Mouse (Mus musculus): ENCODE data around the gene Btbd3. TPM values are rescaled to one million over a fixed set of nuclear protein-coding genes. Genes with fewer than 3 reads are reported as not detected.

The Btbd3 gene
- total RNA-seq, 2 experiments from 2014 or later = 209 to 210 TPM

DNA sequence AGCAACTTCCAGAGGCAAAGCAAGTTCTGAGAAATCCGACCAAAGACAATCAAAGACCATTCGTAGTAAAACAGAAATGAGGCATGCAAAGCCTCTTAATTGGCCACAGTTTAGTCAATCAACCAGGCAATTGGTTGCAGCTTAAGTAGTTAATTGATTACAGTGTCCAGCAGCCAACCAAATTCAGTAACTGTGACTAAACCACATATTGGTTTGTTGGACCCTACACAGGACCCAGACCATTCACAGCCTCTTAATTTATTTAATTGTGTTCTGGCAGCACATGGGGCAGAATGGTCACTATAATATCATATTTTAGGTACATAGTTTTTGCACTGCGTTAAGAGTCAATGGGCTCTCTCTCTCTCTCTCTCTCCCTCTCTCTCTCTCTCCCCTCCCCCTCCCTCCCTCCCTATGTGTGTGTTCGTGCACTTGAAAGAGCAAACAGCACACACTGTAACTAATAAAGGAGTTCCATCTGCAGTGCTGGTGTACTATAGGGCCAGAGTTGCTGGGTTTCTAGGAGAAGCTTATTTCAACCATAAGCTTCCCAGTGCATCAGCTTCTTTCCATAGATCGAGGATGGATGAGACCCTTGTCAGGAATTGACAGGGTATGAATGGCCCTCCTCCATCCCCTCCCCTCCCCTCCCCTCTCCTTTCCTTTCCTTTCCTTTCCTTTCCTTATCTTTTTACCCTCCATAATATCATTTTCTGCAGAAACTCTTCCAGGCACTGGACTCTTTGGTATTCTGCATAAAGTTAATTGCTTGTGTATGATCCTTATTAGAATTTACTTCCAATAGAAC is 275.0 kb downstream of the Btbd3 start:
- DNase-seq (ENCODE audit: low spot score in 2 of 2) = no peak
- TF ChIP-seq CTCF (conservative IDR thresholded peaks at IDR 0.05) = no peak
- Histone ChIP-seq H3K27ac (no peak overlapping the region), H3K4me3 (no peak overlapping the region)

- TF ChIP-seq CTCF (conservative IDR thresholded peaks at IDR 0.05) = no peak
- no peak overlapping the region for H3K27ac ChIP-seq
- no peak overlapping the region for H3K4me3 ChIP-seq
- DNase-seq (ENCODE audit: low spot score in 2 of 2) = no peak
Observed at GRCm38 (mm10) chr2:138531992-138532391, 275.6 kb downstream of the Btbd3 start.

DNA sequence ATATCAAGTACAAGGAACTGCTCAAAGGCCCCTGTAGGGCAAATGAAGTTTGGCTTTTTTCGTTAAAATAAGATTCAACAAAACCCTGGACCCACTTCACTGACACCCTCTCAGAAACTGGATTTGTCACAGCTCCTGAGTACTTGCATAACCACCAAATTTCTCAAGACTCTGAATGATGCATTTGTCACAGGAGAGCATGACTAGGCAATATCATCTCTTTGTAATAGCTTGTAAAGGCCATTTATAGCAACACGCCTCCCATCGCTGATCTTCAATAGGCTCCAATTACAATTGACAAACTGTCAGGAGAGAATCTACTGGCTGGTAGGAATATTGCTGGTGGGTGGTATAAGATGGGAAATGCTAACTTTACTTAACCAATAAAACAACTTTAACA is 283.3 kb downstream of the Btbd3 start:
- no peak for DNase-seq (ENCODE audit: low spot score in 2 of 2)
- Histone ChIP-seq H3K27ac (no peak overlapping the region), H3K4me3 (no peak overlapping the region)
- no peak for TF ChIP-seq CTCF (conservative IDR thresholded peaks at IDR 0.05)

DNA sequence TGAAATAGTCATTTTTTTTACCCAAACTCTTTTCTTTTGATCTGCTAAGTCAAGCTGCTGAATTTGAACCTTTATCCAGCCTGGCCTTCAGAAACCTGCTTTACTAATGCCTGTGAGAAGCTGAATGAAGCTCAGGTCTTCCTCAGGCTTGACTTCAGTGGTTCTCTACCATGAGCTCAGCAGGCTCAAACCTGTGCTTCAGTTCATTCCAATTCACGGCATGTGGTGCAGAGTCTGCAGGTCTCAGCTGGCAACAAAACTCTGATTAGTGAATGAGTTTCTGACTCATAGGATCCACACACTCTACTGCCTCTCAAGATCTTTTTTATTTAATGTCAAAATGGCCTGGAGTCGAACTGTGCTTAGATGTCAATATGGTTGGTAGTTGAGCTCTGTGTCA is 292.6 kb downstream of the Btbd3 start:
- H3K27ac ChIP-seq = no peak overlapping the region
- no peak for TF ChIP-seq CTCF (conservative IDR thresholded peaks at IDR 0.05)
- no peak for DNase-seq (ENCODE audit: low spot score in 2 of 2)
- no peak overlapping the region for H3K4me3 ChIP-seq

DNA sequence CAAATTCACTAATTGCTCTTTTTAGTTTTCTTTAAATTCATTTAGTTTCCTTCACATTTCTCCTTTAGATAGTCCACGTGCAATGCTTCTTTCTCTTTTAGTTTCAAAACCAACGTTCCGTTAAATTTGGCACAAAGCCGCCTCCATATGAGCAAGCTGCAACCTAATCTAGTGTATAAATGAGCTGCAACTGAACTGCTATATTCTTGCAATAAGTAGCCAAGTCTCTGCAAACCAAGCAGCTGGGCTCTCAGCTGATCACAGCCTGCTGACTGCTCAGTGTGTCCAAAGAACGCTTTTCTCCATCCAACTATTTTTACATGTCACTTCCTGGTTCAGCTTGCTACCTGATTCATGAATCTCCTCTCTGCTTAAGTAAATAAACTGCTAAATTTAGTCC is 295.2 kb downstream of the Btbd3 start:
- peak; percentile 38 to 62 for DNase-seq (ENCODE audit: low spot score in 2 of 2)
- H3K4me3 ChIP-seq = no peak overlapping the region
- TF ChIP-seq CTCF (conservative IDR thresholded peaks at IDR 0.05) = no peak
- peak overlapping the region; percentile 57 for H3K27ac ChIP-seq

GRCm38 (mm10) chr2:138555106-138555862 is 298.9 kb downstream of the Btbd3 start:
- peak in 1 of 2 experiments; percentile 19 for DNase-seq (ENCODE audit: low spot score in 2 of 2)
- H3K4me3 ChIP-seq = no peak overlapping the region
- no peak for TF ChIP-seq CTCF (conservative IDR thresholded peaks at IDR 0.05)
- H3K27ac ChIP-seq = no peak overlapping the region

DNA sequence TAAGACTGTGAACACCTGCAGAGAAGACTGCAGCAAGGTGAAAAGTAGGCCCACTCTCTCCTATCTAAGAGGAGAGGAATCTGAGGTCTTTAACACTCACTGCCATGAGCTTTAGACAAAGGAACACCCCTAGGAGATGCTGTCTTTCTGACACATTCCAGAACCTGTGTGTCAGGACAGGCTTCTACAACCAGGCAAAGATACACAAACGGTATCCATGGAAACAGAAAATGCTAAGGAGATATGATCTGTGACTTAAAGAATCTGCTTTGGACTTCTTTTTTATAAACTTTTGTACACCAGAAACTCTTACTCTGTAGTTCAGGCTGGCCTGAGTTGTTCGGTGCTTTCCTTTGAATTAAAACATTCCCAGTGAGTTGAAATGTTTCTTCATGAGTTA is 329.6 kb downstream of the Btbd3 start:
- no peak for TF ChIP-seq CTCF (conservative IDR thresholded peaks at IDR 0.05)
- no peak overlapping the region for H3K4me3 ChIP-seq
- DNase-seq (ENCODE audit: low spot score in 2 of 2) = no peak
- no peak overlapping the region for H3K27ac ChIP-seq

GRCm38 (mm10) chr2:138587335-138587734 is 331.0 kb downstream of the Btbd3 start:
- TF ChIP-seq CTCF (conservative IDR thresholded peaks at IDR 0.05) = no peak
- DNase-seq (ENCODE audit: low spot score in 2 of 2) = no peak

GRCm38 (mm10) chr2:138587795-138588545 is 331.6 kb downstream of the Btbd3 start:
- no peak overlapping the region for H3K4me3 ChIP-seq
- H3K27ac ChIP-seq = peak overlapping the region; percentile 72
- DNase-seq (ENCODE audit: low spot score in 2 of 2) = peak; percentile 59 to 62
- TF ChIP-seq CTCF (conservative IDR thresholded peaks at IDR 0.05) = no peak

More at GRCm38 (mm10) chr2:138587335-138587734, 331.0 kb downstream of the Btbd3 start:
- H3K4me3 ChIP-seq = no peak overlapping the region
- peak overlapping the region; percentile 72 for H3K27ac ChIP-seq

- no peak for TF ChIP-seq CTCF (conservative IDR thresholded peaks at IDR 0.05)
- Histone ChIP-seq H3K27ac (no peak overlapping the region), H3K4me3 (no peak overlapping the region)
- DNase-seq (ENCODE audit: low spot score in 2 of 2) = no peak
Observed at GRCm38 (mm10) chr2:138589105-138589504, 332.7 kb downstream of the Btbd3 start.

DNA sequence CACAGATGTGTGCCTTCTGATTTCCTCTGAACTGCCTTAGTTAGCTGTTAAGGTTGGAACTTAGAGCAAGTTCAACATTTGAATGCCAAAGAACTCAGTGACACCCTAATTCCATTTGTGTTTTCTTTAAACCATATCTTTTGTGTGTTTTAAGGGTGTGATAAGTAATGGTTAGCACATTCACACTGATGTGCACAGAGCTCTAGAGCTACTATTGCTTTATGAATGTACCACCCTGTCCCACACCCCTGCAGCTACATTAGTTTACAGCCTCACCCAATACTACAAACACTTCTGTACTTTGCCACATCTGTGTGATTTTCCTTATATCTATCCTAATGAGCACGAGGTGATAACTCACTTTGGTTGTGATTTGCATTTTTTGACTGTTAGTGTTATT is 333.9 kb downstream of the Btbd3 start:
- H3K27ac ChIP-seq = no peak overlapping the region
- no peak overlapping the region for H3K4me3 ChIP-seq
- no peak for DNase-seq (ENCODE audit: low spot score in 2 of 2)
- no peak for TF ChIP-seq CTCF (conservative IDR thresholded peaks at IDR 0.05)

- no peak for DNase-seq (ENCODE audit: low spot score in 2 of 2)
- TF ChIP-seq CTCF (conservative IDR thresholded peaks at IDR 0.05) = no peak
- Histone ChIP-seq H3K4me3 (no peak overlapping the region), H3K27ac (no peak overlapping the region)
Observed at GRCm38 (mm10) chr2:138612361-138612760, 356.0 kb downstream of the Btbd3 start.

GRCm38 (mm10) chr2:138617501-138617900 is 361.1 kb downstream of the Btbd3 start:
- no peak for DNase-seq (ENCODE audit: low spot score in 2 of 2)
- no peak for TF ChIP-seq CTCF (conservative IDR thresholded peaks at IDR 0.05)
- Histone ChIP-seq H3K4me3 (no peak overlapping the region), H3K27ac (no peak overlapping the region)
